Mouse (Mus musculus): ENCODE data around the gene Aebp1. TPM values are rescaled to one million over a fixed set of nuclear protein-coding genes. Genes with fewer than 3 reads are reported as not detected.
"Not testable (repeated sequence)": the region's sequence is repeated elsewhere in the genome, so short reads cannot be mapped to it uniquely, and the experiment has no call there.

The Aebp1 gene
- polyA plus RNA-seq, 1 experiment from 2014 or later = 30.7 TPM

DNA sequence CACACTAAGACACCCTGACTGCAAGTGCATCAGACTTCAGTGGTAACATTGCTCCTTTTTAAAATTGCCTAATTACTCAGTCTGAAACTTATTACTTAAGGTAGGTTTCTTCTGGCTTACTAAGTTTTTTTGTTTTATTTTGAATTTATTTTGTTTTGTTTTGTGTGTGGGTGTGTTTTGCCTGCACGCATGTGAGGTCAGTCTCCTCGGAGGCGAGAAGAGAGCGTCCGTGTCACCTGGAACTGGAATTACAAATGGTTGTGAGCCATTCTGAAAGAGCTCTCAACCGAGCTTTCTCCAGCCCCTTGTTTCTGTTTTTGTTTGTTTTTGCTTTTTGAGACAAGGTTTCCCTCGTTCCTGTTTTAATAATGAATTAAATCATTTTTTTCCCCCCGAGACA is 16.9 kb downstream of the Aebp1 start:
- peak overlapping the region; percentile 81; the same call in 1 of the 2 replicates for H3K27ac ChIP-seq (ENCODE audit: low read depth, low read length)
- peaks cover 24% of the 10 kb centered on the region for H3K36me3 ChIP-seq (ENCODE audit: control insufficient read depth, insufficient read depth, low read length)
- 23% methylated on average over 8 of the region's 8 CpGs for WGBS
- H3K4me1 ChIP-seq (ENCODE audit: control insufficient read depth, insufficient read depth, low read length) = peaks cover 9% of the 10 kb centered on the region; the same call in 1 of the 2 replicates
- H3K9me3 ChIP-seq (ENCODE audit: control insufficient read depth, low read length) = no peaks in the 10 kb centered on the region
- peak overlapping the region; percentile 71 for H3K4me3 ChIP-seq (ENCODE audit: low read length)
- no peak for ATAC-seq (ENCODE audit: low FRiP score, low TSS enrichment)
- H3K9ac ChIP-seq (ENCODE audit: low read depth, low read length) = peak overlapping the region; percentile 53; the same call in 1 of the 2 replicates
- H3K27me3 ChIP-seq (ENCODE audit: control insufficient read depth, insufficient read depth, low read length) = no peaks in the 10 kb centered on the region
- H3K4me2 ChIP-seq (replicated peaks; ENCODE audit: low read depth, low read length) = peak overlapping the region; percentile 43

DNA sequence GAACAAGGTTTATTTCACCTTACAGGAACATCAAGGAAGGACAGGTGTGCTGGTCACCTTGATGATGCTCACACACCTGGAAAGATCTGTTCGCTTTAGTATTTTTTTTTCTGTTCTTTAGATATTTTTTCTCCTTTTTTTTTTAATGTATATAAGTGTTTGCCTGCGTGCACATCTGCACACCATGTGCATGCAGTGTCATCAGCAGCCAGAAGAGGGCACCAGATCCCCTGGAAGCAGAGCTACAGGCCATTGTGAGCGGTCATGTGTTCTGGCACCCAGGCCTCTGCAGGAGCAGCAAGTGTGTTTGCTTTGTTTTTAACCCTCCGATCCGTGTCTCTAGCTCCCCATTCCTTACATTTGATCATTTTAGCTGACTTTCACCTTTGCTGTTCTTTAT is 18.2 kb downstream of the Aebp1 start:
- WGBS = 65% methylated on average over 5 of the region's 5 CpGs
- ATAC-seq (ENCODE audit: low FRiP score, low TSS enrichment) = no peak
- H3K27ac ChIP-seq (ENCODE audit: low read depth, low read length) = no peak overlapping the region

DNA sequence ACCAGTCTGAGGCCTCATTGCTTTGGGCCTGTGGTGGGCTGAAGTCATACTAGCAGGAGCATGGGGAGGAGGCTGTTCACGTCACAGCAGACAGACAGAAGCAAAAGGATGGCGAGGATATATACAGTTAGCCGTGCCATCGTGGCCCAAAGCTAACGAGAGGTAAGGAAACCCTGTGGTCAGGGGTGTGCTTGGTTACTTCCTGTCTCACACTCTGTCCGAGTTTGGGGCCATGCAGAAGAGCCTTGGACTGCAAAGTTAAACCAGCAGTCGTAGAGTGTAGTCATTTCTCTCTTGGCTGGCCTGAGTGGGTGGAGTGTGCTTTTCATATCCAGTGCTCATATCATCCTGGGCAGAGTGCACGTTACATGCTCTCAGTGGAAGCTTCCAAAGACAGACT is 20.8 kb downstream of the Aebp1 start:
- Histone ChIP-seq H3K27me3 (ENCODE audit: control insufficient read depth, insufficient read depth, low read length) (no peaks in the 10 kb centered on the region), H3K27ac (ENCODE audit: low read depth, low read length) (no peak overlapping the region), H3K9ac (ENCODE audit: low read depth, low read length) (no peak overlapping the region), H3K9me3 (ENCODE audit: control insufficient read depth, low read length) (no peaks in the 10 kb centered on the region), H3K4me3 (ENCODE audit: low read length) (no peak overlapping the region), H3K4me1 (ENCODE audit: control insufficient read depth, insufficient read depth, low read length) (peaks cover 4% of the 10 kb centered on the region; the same call in 1 of the 2 replicates), H3K4me2 (replicated peaks; ENCODE audit: low read depth, low read length) (no peak overlapping the region), H3K36me3 (ENCODE audit: control insufficient read depth, insufficient read depth, low read length) (no peaks in the 10 kb centered on the region)
- ATAC-seq (ENCODE audit: low FRiP score, low TSS enrichment) = no peak
- 66% methylated on average over 8 of the region's 8 CpGs for WGBS

More for the DNA sequence above, 18.2 kb downstream of the Aebp1 start:
- H3K9ac ChIP-seq (ENCODE audit: low read depth, low read length) = no peak overlapping the region
- no peak overlapping the region for H3K4me3 ChIP-seq (ENCODE audit: low read length)
- H3K27me3 ChIP-seq (ENCODE audit: control insufficient read depth, insufficient read depth, low read length) = no peaks in the 10 kb centered on the region
- H3K36me3 ChIP-seq (ENCODE audit: control insufficient read depth, insufficient read depth, low read length) = peaks cover 11% of the 10 kb centered on the region
- no peak overlapping the region for H3K4me2 ChIP-seq (replicated peaks; ENCODE audit: low read depth, low read length)
- H3K9me3 ChIP-seq (ENCODE audit: control insufficient read depth, low read length) = no peaks in the 10 kb centered on the region
- H3K4me1 ChIP-seq (ENCODE audit: control insufficient read depth, insufficient read depth, low read length) = peaks cover 9% of the 10 kb centered on the region; the same call in 1 of the 2 replicates

DNA sequence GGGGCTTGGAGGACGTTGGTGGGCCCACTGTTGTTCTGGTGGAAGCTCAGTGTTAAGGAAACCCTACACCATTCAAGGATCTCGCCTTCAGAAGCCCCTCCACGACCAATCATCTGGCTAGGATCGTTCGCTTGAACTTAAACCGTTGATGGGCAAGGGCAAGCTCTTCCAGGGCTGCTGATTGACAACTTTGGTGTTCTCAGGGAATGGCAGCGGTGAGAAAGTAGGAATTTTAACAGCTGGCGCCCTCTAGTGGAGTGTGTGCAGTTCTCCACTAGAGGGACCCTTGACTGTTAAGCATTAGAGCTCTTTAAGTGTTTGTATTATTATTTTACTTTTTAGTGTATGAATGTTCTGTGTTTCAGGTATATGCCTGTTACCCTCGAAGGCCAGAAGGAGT is 24.4 kb downstream of the Aebp1 start:
- no peaks in the 10 kb centered on the region for H3K36me3 ChIP-seq (ENCODE audit: control insufficient read depth, insufficient read depth, low read length)
- H3K4me3 ChIP-seq (ENCODE audit: low read length) = no peak overlapping the region
- no peaks in the 10 kb centered on the region for H3K27me3 ChIP-seq (ENCODE audit: control insufficient read depth, insufficient read depth, low read length)
- no peaks in the 10 kb centered on the region for H3K4me1 ChIP-seq (ENCODE audit: control insufficient read depth, insufficient read depth, low read length)
- no peak overlapping the region for H3K4me2 ChIP-seq (replicated peaks; ENCODE audit: low read depth, low read length)
- no peaks in the 10 kb centered on the region for H3K9me3 ChIP-seq (ENCODE audit: control insufficient read depth, low read length)
- H3K27ac ChIP-seq (ENCODE audit: low read depth, low read length) = no peak overlapping the region
- peak; percentile 44; the same call in 1 of the 2 replicates for ATAC-seq (ENCODE audit: low FRiP score, low TSS enrichment)
- no peak overlapping the region for H3K9ac ChIP-seq (ENCODE audit: low read depth, low read length)
- 15% methylated on average over 9 of the region's 9 CpGs for WGBS

DNA sequence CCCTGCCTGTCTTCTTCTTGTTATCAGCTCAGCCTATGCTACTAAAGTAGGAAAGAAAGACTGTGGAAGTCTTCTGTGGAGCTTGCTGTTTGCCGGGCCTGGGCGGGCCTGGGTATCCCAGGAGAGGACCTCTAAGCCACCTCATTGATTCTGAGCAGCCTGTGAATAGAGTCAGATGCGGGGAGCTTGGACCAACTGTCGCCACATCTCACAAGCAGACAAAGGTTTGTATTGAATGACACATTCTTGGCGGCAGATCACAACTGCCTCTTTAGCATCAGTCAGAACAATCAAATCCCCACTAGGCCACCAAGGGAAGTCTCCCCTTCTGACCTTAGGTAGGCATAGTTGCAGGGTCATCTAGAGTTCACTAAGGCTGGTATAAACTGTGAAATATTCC is 25.5 kb downstream of the Aebp1 start:
- no peak overlapping the region for H3K9ac ChIP-seq (ENCODE audit: low read depth, low read length)
- no peaks in the 10 kb centered on the region for H3K9me3 ChIP-seq (ENCODE audit: control insufficient read depth, low read length)
- ATAC-seq (ENCODE audit: low FRiP score, low TSS enrichment) = no peak
- no peak overlapping the region for H3K4me3 ChIP-seq (ENCODE audit: low read length)
- H3K27ac ChIP-seq (ENCODE audit: low read depth, low read length) = no peak overlapping the region
- no peaks in the 10 kb centered on the region for H3K27me3 ChIP-seq (ENCODE audit: control insufficient read depth, insufficient read depth, low read length)
- WGBS = 64% methylated on average over 5 of the region's 5 CpGs
- no peak overlapping the region for H3K4me2 ChIP-seq (replicated peaks; ENCODE audit: low read depth, low read length)
- no peaks in the 10 kb centered on the region for H3K36me3 ChIP-seq (ENCODE audit: control insufficient read depth, insufficient read depth, low read length)
- H3K4me1 ChIP-seq (ENCODE audit: control insufficient read depth, insufficient read depth, low read length) = peaks cover 7% of the 10 kb centered on the region; the same call in 1 of the 2 replicates

- not testable (repeated sequence) for H3K36me3 ChIP-seq (ENCODE audit: control insufficient read depth, insufficient read depth, low read length); ATAC-seq (ENCODE audit: low FRiP score, low TSS enrichment); H3K9me3 ChIP-seq (ENCODE audit: control insufficient read depth, low read length); H3K27me3 ChIP-seq (ENCODE audit: control insufficient read depth, insufficient read depth, low read length); H3K4me3 ChIP-seq (ENCODE audit: low read length); H3K27ac ChIP-seq (ENCODE audit: low read depth, low read length); H3K4me2 ChIP-seq (replicated peaks; ENCODE audit: low read depth, low read length); H3K9ac ChIP-seq (ENCODE audit: low read depth, low read length)
- peaks cover 19% of the 10 kb centered on the region; the same call in 1 of the 2 replicates for H3K4me1 ChIP-seq (ENCODE audit: control insufficient read depth, insufficient read depth, low read length)
- WGBS = 65% methylated on average over 4 of the region's 5 CpGs
These were observed 26.8 kb downstream of the Aebp1 start for GRCm38 (mm10) chr11:5888563-5888962.

DNA sequence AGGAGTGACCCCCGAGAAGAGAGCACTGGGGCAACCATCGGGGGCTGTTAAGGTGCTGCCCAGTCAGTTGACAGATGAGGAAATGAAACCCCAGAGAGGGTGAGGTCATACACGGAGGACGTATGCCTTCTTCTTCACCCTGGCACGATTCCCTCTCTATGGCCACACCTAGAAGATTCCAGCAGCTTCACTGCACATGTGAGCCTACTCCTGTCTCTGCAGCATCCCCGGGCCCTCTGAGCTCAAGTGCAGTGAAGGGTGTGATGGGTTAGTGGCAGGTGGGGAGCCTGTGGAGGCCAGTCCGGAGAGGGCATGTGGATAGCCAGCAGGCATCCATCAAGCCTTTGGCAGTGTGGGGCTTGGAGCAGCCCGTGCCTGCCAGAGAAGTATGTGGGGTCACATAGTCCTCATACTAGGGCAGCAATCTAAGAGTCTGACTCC is 30.4 kb downstream of the Aebp1 start:
- Histone ChIP-seq H3K9me3 (ENCODE audit: control insufficient read depth, low read length) (no peaks in the 10 kb centered on the region), H3K4me1 (ENCODE audit: control insufficient read depth, insufficient read depth, low read length) (peaks cover 30% of the 10 kb centered on the region), H3K36me3 (ENCODE audit: control insufficient read depth, insufficient read depth, low read length) (no peaks in the 10 kb centered on the region), H3K4me2 (replicated peaks; ENCODE audit: low read depth, low read length) (no peak overlapping the region), H3K9ac (ENCODE audit: low read depth, low read length) (no peak overlapping the region), H3K27ac (ENCODE audit: low read depth, low read length) (peak overlapping the region; percentile 10; the same call in 1 of the 2 replicates), H3K4me3 (ENCODE audit: low read length) (no peak overlapping the region), H3K27me3 (ENCODE audit: control insufficient read depth, insufficient read depth, low read length) (no peaks in the 10 kb centered on the region)
- 22% methylated on average over 8 of the region's 8 CpGs for WGBS
- ATAC-seq (ENCODE audit: low FRiP score, low TSS enrichment) = peak; percentile 90

DNA sequence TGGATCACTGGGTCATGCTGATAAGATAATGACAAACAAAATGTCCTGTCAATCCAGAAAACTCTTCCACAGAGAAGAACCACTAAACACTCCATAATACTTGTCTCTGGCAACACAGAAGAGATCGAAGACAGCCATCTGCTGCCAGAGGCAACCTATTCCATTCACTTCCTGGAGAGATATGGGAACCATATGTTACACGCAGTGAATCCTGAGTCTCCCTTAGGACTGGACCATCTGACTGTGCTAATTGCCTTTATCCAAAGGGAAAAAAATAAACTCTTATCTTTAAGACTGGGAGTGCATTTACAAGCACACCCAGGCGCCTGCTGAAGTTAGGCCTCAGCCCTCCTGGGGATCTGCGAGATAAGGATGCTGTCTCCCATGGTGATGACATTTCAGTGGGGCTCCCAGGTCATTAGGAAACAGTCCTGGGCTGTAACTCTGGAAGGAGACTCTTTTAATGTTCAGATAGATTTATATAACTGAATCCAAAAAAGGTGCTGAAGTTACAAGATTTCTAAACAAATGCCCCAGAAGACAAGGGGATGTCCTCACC is 31.1 kb downstream of the Aebp1 start:
- H3K4me1 ChIP-seq (ENCODE audit: control insufficient read depth, insufficient read depth, low read length) = peaks cover 36% of the 10 kb centered on the region
- ATAC-seq (ENCODE audit: low FRiP score, low TSS enrichment) = no peak

DNA sequence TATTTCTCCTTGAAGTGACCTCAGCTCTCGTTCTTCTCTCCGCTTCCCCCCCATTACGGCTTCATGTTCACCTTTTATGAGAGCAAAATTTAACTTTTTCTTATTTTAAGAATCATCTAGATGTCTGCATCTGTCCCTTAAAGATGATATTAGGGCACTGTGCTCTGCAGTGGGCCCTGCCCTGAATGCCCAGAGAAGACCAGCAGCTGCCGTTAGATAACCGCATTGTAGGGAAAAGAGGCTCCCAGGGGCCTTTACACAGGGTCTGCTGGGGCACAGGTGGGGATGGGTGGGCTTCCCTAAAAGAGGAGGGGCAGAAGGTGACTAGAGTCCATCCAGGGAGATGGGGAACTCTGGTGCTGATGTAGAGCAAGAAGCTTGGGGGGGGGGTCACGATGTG is 32.1 kb downstream of the Aebp1 start:
- Histone ChIP-seq H3K27ac (ENCODE audit: low read depth, low read length) (no peak overlapping the region), H3K4me2 (replicated peaks; ENCODE audit: low read depth, low read length) (no peak overlapping the region), H3K9me3 (ENCODE audit: control insufficient read depth, low read length) (no peaks in the 10 kb centered on the region), H3K9ac (ENCODE audit: low read depth, low read length) (no peak overlapping the region), H3K36me3 (ENCODE audit: control insufficient read depth, insufficient read depth, low read length) (no peaks in the 10 kb centered on the region), H3K4me1 (ENCODE audit: control insufficient read depth, insufficient read depth, low read length) (peaks cover 41% of the 10 kb centered on the region), H3K4me3 (ENCODE audit: low read length) (no peak overlapping the region), H3K27me3 (ENCODE audit: control insufficient read depth, insufficient read depth, low read length) (no peaks in the 10 kb centered on the region)
- ATAC-seq (ENCODE audit: low FRiP score, low TSS enrichment) = no peak
- 80% methylated on average over 6 of the region's 6 CpGs for WGBS

More for the DNA sequence above, 31.1 kb downstream of the Aebp1 start:
- no peaks in the 10 kb centered on the region for H3K9me3 ChIP-seq (ENCODE audit: control insufficient read depth, low read length)
- no peaks in the 10 kb centered on the region for H3K27me3 ChIP-seq (ENCODE audit: control insufficient read depth, insufficient read depth, low read length)
- no peak overlapping the region for H3K9ac ChIP-seq (ENCODE audit: low read depth, low read length)
- no peak overlapping the region for H3K4me3 ChIP-seq (ENCODE audit: low read length)
- H3K4me2 ChIP-seq (replicated peaks; ENCODE audit: low read depth, low read length) = no peak overlapping the region
- no peaks in the 10 kb centered on the region for H3K36me3 ChIP-seq (ENCODE audit: control insufficient read depth, insufficient read depth, low read length)
- WGBS = 46% methylated on average over 4 of the region's 4 CpGs
- H3K27ac ChIP-seq (ENCODE audit: low read depth, low read length) = peak overlapping the region; percentile 10; the same call in 1 of the 2 replicates
